Mouse (Mus musculus) G1E (cell line): Measurements from ENCODE around the gene Dact2.

ENCODE experiments used
- CTCF ChIP-seq: IDR thresholded peaks from 2 replicates; pipeline ENCODE4 v1.5.1; 2012; ENCODE audit warnings: low read depth, low read length, inconsistent platforms, mixed read lengths
- GATA1 ChIP-seq: IDR thresholded peaks from 2 replicates; pipeline ENCODE4 v1.6.1; 2012; ENCODE audit warnings: borderline replicate concordance, low read length, inconsistent platforms, mixed read lengths
- GATA2 ChIP-seq: IDR thresholded peaks from 2 replicates; pipeline ENCODE4 v1.6.1; 2012; ENCODE audit warnings: low read depth, low read length, inconsistent platforms, borderline replicate concordance
- POLR2AphosphoS5 ChIP-seq: IDR thresholded peaks from 2 replicates; pipeline ENCODE4 v1.6.1; 2012; ENCODE audit warnings: low read depth, low read length, inconsistent platforms; ENCODE audit not compliant: insufficient replicate concordance

DNA sequence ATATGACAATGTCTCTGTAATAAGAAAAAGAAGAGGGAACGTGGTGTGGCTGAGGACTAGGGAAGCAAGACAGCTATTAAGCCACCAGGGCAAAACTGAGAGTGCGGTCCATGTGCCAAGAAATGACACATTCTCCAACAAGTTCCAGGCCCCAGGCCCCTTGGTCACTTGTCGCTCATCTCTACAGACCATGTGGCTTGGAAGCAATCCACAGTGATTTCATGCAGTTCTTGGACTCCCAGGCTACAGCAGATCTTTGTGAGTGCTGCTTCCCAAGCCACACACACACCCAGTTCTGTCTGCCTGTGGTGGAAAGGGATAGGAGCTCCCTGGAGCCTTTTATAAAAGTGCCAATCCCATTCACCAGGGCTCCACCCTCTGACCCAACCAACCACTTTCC, 17.9 kb downstream of the Dact2 start:
- TF ChIP-seq POLR2AphosphoS5 = no peak
- TF ChIP-seq CTCF = no peak
- TF ChIP-seq GATA1 = no peak
- no peak for TF ChIP-seq GATA2
